Mouse (Mus musculus) heart, postnatal 4 days (tissue): ENCODE measurements around the gene C3. TPM values are rescaled to one million over a fixed set of nuclear protein-coding genes. Genes with fewer than 3 reads are reported as not detected.
A peak's percentile ranks its signal among the peaks of the same experiment; 100 is the strongest.

ENCODE experiments used
- DNase-seq: peaks from one replicate; pipeline ENCODE4 v3.0.0; 2021
- total RNA-seq, 2 experiments: library from RNA; stranded (reverse); gene quantifications; 2 replicates each; pipeline ENCODE4 v1.2.3; 2021

The C3 gene
- total RNA-seq, 2 experiments from 2014 or later: 60.1 to 79.6 TPM

- peak; percentile 84 for DNase-seq
Measured at GRCm38 (mm10) chr17:57219167-57219883, 8.6 kb downstream of the C3 start.

- DNase-seq: no peak
Measured at GRCm38 (mm10) chr17:57218335-57218900, 9.5 kb downstream of the C3 start.

GRCm38 (mm10) chr17:57214676-57215387, 13.1 kb downstream of the C3 start:
- DNase-seq: no peak

GRCm38 (mm10) chr17:57211501-57211900, 16.4 kb downstream of the C3 start:
- DNase-seq: no peak

DNA sequence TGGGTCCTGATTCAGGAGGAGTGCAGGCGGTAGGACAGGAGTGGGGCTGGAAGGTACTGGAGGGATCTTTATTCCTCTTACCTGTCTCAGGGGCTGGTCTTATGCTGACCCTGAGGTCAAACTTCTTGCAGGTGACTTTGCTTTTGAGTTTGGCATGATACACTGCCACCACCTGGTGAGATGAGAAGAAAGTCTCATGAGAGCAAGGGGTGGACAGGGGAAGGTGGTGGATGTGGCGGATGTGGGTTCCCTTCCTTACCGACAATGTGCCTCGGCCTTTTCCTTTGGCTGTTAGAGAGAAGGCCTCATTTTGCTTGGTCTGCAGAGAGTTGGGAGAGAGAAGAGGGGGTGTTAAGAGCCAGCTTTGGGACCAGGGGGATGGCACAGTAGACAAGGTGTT, 18.6 kb downstream of the C3 start:
- no peak for DNase-seq

DNA sequence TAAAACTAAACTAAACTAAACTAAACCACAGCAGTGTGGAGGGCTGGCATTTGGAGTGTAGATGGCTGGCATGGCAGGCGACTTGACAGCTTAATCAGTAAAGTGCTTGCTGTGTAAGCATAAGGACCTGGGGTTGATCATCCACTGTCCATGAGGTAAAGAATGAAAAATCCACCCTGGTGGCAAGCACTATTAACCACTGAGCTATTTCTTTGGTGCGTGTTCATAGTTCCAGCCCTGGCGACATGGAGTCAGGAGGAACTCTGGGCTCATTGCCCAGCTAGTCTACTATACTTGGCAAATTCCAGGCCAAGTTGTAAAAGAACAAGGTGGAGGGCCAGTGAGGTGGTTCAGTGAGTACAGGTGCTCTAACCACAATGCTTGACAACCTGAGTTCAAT, 20.0 kb downstream of the C3 start:
- DNase-seq: peak; percentile 20

DNA sequence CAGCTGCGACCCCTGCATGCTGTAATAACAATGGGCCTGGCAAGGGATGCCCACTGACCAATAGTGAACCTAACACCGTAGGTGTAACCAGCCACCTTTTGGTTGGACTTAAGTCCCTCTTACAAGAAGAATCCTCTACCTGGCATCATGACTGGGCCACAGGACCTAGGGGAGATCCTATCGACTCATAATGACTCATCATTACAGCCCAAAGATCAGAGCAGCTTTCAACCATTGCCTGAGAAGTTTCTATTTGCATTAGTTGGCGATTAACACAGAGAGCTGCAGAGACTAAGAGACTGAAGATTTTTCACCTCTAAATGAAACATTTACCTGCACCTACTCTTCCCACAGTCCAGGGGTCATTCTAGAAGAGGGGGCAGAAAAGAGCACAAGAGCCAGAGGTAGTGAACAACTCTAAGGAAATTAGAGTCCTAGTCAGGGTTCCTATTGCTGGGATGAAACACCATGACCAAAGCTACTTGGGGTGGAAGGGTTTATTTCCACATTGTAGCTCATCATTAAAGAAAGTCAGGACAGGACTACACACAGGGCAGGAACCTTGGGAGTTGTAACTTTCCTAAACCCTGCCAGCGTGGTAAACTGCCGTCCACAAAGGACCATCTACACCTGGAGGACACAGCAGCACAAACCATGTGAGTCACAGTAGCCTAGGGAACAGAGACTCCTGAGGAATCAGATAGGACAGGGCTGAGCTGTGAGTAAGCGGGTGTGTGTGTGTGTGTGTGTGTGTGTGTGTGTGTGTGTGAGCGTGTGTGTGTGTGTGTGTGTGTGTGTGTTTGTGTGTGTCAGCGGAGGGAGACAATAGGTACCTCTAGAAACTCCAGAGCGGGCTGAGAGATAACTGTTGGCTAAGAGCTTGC, 25.9 kb downstream of the C3 start:
- no peak for DNase-seq

GRCm38 (mm10) chr17:57198252-57198651, 29.7 kb downstream of the C3 start:
- DNase-seq: no peak

- DNase-seq: no peak
Measured at GRCm38 (mm10) chr17:57195326-57196010, 32.5 kb downstream of the C3 start.

DNA sequence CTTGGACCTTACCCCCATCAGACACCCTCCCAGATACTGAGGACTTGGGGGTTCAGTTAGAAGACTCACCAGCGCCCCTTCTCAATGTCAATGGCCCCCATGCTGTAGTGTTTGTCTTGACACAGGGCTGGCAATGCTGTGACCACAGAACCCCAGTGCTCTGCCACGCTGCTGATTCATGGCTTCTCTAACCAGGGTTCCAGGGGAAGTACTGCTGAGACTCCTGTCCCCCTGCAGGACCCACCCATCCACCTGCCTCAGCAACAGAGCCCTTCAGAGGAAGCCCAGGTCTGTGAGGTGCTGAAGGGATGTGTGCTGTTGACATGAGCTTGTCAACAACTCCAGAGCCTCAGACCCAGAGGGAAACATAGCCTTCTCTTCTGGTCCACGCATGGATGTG, 33.2 kb downstream of the C3 start:
- no peak for DNase-seq

- no peak for DNase-seq
Measured at GRCm38 (mm10) chr17:57194041-57194507, 33.9 kb downstream of the C3 start, which contains the start of gene Tnfsf14. Gene Tnfsf14 (minus strand): TSS chr17:57194177.

- DNase-seq: no peak
Measured at GRCm38 (mm10) chr17:57188510-57189192, 39.3 kb downstream of the C3 start.

DNA sequence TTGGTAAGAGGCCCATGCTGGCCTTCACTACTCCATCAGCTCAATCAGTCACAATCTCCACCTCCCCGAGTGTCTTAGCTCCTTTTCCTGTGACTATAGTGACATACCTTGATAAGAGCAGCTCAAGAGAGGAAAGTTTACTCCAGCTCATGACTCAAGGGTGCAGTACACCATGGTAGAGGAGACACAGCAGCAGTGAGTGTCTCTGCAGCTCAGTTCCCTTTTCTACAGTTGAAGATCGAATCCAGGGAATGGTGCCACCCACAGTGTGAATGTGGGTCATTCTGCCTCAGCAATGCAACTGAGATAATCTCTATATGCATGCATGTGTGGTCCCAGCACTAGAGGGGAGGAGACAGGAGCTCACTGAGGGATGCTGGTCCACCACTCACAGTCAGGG, 42.3 kb downstream of the C3 start:
- DNase-seq: no peak

GRCm38 (mm10) chr17:57182871-57183270, 45.1 kb downstream of the C3 start:
- DNase-seq: no peak

- DNase-seq: peak; percentile 17
Measured at GRCm38 (mm10) chr17:57180363-57180762, 47.6 kb downstream of the C3 start.

DNA sequence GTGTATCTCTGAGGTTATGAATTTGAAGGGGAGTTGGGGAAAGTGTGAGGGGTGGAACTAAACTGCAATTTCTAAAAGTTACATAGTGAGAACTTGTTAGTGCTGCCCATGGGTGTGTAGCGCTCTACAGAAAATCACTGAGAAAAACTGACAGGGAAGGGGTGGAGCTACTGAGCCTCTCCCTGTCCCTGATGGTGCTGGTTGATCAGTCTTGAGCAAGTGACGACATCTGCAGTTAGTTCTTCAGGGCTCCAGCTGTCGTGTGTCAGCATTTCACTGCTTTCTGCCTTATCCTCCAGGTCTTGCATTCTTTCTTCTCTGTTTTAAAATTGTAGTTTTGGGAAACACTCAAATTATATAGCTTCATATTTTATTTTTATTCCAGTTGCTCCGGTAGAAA, 54.6 kb downstream of the C3 start:
- DNase-seq: no peak

DNA sequence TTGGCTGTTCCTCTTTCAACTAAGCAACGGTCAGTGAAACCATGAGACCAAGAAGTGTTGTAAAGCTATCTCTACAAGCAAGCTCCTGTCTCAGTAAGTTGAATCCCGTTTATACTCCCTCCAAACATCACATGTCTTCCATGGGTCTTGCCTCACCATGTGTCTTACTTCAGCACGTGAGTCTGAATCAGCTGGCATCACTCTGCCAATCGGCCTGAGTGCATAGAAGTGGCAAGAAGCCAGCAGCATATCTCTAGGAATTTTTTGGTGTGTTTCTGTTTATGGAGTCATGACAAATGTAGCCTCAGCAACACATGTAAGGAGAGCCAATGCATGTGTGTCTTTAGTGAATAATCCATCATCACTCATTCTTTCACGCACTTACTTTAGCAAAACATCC, 55.6 kb downstream of the C3 start:
- peak; percentile 16 for DNase-seq

DNA sequence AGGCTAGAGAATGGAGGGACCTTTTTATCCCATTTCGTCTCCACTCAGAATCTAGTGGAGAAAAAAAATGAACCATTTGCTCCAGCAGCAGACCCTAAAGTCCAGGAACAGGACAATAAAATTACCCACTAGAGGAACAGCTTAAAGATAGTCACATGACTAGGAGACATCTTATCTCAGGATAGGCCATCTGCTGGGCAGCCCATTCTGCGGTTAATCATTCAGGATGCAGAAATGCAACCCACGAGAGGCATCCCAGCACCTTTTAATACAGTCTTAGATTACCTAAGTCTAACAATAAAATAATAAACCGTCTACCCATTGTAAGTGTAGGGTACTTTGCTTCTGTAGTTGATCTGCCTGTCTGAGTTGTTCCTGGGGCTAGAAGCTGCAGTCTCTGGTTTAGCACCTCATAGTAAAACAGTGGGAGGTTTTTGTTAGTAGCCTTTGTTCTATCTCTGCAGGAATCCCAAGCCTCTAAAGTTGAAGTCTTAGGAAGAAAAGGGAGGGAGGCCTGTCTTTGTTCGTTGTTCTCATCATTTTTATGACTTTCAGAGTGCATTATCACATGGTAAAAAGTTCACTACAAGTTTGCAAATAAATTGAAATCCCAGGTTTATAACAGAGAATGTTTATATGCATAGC, 57.2 kb downstream of the C3 start:
- DNase-seq: no peak

GRCm38 (mm10) chr17:57166800-57167791, 60.8 kb downstream of the C3 start:
- peak; percentile 94 for DNase-seq
